Mouse (Mus musculus) heart, embryonic 10.5 days (tissue): ENCODE results near the gene Ftcd. TPM values are rescaled to one million over a fixed set of nuclear protein-coding genes. Genes with fewer than 3 reads are reported as not detected.

ENCODE experiments used
- DNase-seq: peaks from one replicate; pipeline ENCODE4 v3.0.0-alpha.2; 2017; ENCODE audit warnings: low spot score
- H3K27ac ChIP-seq: fragments of 300-500 bp; sonication (generic); 2 replicates; pipeline ENCODE4 v1.5.1; 2016; ENCODE audit warnings: mild to moderate bottlenecking
- H3K27me3 ChIP-seq: fragments of 300-500 bp; sonication (generic); 2 replicates; pipeline ENCODE4 v1.6.1; 2016; ENCODE audit warnings: mild to moderate bottlenecking; ENCODE audit not compliant: poor library complexity, insufficient read depth, severe bottlenecking
- H3K36me3 ChIP-seq: fragments of 300-500 bp; sonication (generic); 2 replicates; pipeline ENCODE4 v1.6.1; 2016; ENCODE audit warnings: mild to moderate bottlenecking, moderate library complexity
- H3K4me1 ChIP-seq: fragments of 300-500 bp; sonication (generic); 2 replicates; pipeline ENCODE4 v1.6.1; 2016; ENCODE audit warnings: mild to moderate bottlenecking
- H3K4me3 ChIP-seq: fragments of 300-500 bp; sonication (generic); 2 replicates; pipeline ENCODE4 v1.5.1; 2016; ENCODE audit warnings: mild to moderate bottlenecking, moderate library complexity
- H3K9me3 ChIP-seq: fragments of 300-500 bp; sonication (generic); 2 replicates; pipeline ENCODE4 v1.6.1; 2016; ENCODE audit warnings: mild to moderate bottlenecking, moderate library complexity
- WGBS: fragments of 180-500 bp; shearing (Covaris S2); methylation state at CpG from one replicate; pipeline ENCODE4 v1.1.7; 2016; 5-methylcytosine and 5-hydroxymethylcytosine counted together
- polyA plus RNA-seq: library from polyadenylated mRNA; unstranded; fragments of >200 nt; fragmentation: Nextera tagmentation; extraction: Ambion mirVana; gene quantifications from 2 replicates; pipeline ENCODE4 v1.2.1, GENCODE M21; 2016

The Ftcd gene
- polyA plus RNA-seq, 1 experiment from 2014 or later = 5.2 TPM

DNA sequence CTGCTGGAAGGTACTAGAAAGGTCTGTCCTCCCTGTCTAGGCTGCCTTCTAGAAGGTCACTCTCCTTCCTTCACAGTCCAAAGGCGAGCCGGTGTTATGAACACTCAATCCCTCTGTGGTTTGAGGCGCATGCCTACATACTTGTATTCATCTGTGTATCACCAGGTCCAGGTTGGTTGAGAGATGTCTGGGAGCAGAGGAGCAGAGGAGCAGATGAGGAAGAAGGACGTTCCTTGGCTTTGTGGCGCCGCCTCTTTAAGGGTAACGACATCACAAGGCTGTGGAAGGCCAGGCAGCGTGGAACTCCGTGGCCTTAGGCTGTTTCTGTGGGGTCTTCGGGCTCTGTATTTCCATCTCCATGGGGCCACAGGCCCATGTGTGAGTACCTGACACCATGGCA, 13.5 kb upstream of the Ftcd start, which contains the start of gene Spatc1l:
Spatc1l (plus strand) TSS at position 301 of the 400 bp plus-strand sequence.
- WGBS = 86% methylated on average over 10 of the region's 10 CpGs

DNA sequence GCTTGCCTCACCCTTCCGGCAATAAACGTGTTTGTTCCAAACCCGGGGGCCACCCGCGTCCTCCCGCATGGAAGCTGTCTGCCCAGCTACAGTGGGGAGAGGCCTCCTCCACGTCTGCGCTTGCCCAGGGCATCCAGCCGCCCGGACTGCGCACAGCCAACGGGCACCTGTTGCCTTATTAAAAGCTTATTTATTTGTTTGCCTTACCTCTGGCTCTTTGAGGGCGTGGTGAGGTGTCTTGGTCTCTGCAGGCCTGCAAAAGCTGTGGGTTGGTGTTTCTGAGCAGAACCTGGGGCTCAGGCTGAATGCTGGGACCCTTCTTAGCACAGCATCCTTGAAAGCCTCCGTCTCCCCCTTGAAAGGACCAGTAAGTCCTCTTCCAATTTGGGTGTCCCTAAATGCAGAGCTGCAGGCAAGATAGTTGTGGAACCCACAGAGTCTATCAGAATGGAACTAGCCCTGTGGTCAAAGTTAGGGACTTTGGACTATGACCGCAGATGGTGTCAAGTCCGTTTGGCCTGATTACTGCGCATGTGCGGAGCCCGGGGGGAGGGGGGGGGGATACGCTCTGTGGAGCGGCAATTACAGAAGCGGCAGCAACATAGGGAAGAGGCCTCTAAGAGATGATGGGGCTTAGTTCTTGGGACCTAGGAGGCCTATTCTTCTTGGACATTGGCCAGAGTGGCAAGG, 5.3 kb upstream of the Ftcd start:
- H3K27ac ChIP-seq = no peak overlapping the region
- DNase-seq = no peak
- no peaks in the 10 kb centered on the region for H3K9me3 ChIP-seq
- no peaks in the 10 kb centered on the region for H3K27me3 ChIP-seq
- H3K4me1 ChIP-seq = 0 out of 2 replicates have a peak, but pooled peaks cover 8% of the 10 kb centered on the region
- 0 out of 2 replicates have a peak, but pooled peaks cover 3% of the 10 kb centered on the region for H3K36me3 ChIP-seq
- WGBS = 89% methylated on average over 22 of the region's 22 CpGs
- no peak overlapping the region for H3K4me3 ChIP-seq

More for the DNA sequence above, 13.5 kb upstream of the Ftcd start, which contains the start of gene Spatc1l:
- H3K27ac ChIP-seq = no peak within 1 kb of the TSS
- no peaks in the 10 kb centered on the region for H3K4me1 ChIP-seq
- no peaks in the 10 kb centered on the region for H3K36me3 ChIP-seq
- no peaks in the 10 kb centered on the region for H3K27me3 ChIP-seq
- H3K4me3 ChIP-seq = no peak within 1 kb of the TSS
- no peak for DNase-seq
- no peaks in the 10 kb centered on the region for H3K9me3 ChIP-seq

DNA sequence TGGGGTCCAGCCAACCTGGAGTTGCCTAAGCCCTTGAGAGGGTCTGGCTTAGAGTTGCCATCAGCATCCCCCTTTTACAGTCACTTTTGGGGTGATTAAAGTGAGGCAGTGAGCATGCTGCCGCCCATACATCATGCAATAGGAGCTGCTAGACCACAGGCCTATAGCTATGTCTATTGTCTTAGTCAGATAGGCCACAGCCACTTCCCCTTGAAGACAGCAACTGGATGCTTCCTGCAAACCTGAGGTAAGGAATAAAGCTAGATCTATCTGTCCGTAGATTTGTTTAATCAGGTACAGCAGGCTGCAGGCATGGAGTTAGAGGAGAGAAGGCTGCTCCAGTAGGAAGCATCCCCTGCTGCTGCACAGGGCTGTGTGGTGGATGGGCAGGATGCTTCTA, 4.4 kb upstream of the Ftcd start:
- Histone ChIP-seq H3K9me3 (no peaks in the 10 kb centered on the region), H3K27ac (no peak overlapping the region), H3K36me3 (0 out of 2 replicates have a peak, but pooled peaks cover 3% of the 10 kb centered on the region), H3K4me3 (no peak overlapping the region), H3K27me3 (no peaks in the 10 kb centered on the region), H3K4me1 (0 out of 2 replicates have a peak, but pooled peaks cover 8% of the 10 kb centered on the region)
- DNase-seq = no peak
- 72% methylated on average over 2 of the region's 2 CpGs for WGBS

DNA sequence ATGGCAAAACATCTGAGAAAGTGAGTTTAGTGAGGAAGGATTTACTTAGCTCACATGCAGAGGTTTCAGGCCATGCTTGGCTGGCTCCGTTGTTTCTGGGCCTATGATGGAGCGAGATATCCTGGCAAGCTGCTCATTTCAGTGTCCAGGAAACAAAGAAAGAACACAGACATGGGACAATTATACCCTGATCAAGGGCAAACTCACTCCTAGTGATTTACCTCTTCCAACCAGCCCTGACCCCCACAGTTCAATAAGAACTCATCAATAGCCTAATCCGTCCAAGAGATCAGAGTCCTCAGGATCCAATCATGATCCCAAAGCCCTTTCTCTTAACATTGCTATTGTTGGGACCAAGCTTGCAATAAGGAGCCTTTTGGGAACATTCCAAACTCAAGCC, 3.3 kb upstream of the Ftcd start:
- Histone ChIP-seq H3K27ac (no peak overlapping the region), H3K4me1 (peaks cover 18% of the 10 kb centered on the region), H3K36me3 (0 out of 2 replicates have a peak, but pooled peaks cover 3% of the 10 kb centered on the region), H3K9me3 (no peaks in the 10 kb centered on the region), H3K27me3 (no peaks in the 10 kb centered on the region), H3K4me3 (no peak overlapping the region)
- no peak for DNase-seq
- 83% methylated on average over 3 of the region's 3 CpGs for WGBS

DNA sequence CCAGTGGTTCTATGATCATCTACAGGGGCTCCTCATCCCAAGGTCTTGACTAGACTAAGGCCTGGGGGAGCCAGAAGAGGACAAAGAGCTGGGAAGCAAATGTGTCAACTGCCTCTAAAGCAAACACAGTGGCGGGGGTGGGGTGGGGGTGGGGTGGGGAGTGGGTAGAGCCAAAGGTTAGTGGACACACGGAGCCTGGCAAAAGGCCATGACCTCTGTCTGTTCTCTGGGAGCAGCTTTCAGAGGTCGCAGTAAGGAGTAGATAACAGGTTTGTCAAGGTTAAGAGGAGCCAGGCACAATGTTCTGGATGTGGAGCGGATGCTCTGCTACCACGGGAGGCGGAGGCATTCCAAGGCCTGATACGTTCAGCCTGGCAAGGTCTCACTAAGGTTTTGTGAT, 1.5 kb downstream of the Ftcd start:
- Histone ChIP-seq H3K4me3 (no peak overlapping the region), H3K27ac (peak overlapping the region; percentile 60), H3K27me3 (no peaks in the 10 kb centered on the region), H3K36me3 (no peaks in the 10 kb centered on the region), H3K4me1 (peaks cover 17% of the 10 kb centered on the region), H3K9me3 (no peaks in the 10 kb centered on the region)
- 48% methylated on average over 7 of the region's 7 CpGs for WGBS
- DNase-seq = no peak

DNA sequence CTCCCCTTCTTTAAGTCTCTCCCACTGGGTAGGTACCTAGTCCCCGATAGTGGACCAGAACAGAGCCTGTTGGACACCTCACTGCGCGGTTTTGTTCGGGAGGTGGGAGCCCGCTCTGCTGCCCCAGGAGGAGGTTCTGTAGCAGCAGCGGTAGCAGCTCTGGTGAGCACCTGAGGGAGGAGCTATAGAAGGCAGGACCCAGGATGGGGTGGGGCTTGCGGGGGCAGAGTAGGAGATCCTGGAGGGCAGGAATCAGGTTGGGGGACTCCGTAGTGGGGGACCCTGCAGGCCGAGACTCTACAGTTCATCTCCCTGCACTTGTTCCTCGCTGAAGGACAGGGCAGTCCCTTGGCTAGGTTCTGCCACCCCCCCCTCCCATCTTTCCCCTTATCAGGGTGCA, 8.7 kb downstream of the Ftcd start:
- no peaks in the 10 kb centered on the region for H3K9me3 ChIP-seq
- peak overlapping the region; percentile 87 for H3K27ac ChIP-seq
- DNase-seq = no peak
- H3K27me3 ChIP-seq = no peaks in the 10 kb centered on the region
- peaks cover 43% of the 10 kb centered on the region for H3K4me1 ChIP-seq
- H3K36me3 ChIP-seq = no peaks in the 10 kb centered on the region
- H3K4me3 ChIP-seq = peak overlapping the region; percentile 47
- 14% methylated on average over 10 of the region's 10 CpGs for WGBS

DNA sequence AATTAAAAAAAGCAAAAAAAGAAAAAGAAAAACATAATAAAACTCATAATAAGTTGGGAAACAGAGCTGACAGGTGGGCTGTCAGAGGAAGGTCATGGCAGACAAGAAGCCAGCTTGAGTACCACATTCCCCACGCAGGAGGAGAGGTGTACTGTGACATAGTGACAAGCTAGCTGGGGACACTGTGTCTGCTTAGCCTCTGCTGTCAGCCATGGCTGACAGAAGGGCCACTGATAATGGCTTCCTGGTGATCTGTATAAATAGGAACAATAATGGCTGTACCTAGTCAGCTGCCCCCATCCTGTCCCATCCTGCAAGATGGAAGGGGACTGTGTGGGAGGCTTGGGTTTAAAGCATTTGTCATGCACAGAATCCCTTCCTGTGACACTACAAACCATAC, 10.7 kb downstream of the Ftcd start:
- Histone ChIP-seq H3K4me3 (no peak overlapping the region), H3K36me3 (no peaks in the 10 kb centered on the region), H3K4me1 (peaks cover 53% of the 10 kb centered on the region), H3K27ac (peak overlapping the region; percentile 86), H3K9me3 (no peaks in the 10 kb centered on the region), H3K27me3 (no peaks in the 10 kb centered on the region)
- 5% methylated on average over 1 of the region's 1 CpGs for WGBS
- peak; percentile 90 for DNase-seq

DNA sequence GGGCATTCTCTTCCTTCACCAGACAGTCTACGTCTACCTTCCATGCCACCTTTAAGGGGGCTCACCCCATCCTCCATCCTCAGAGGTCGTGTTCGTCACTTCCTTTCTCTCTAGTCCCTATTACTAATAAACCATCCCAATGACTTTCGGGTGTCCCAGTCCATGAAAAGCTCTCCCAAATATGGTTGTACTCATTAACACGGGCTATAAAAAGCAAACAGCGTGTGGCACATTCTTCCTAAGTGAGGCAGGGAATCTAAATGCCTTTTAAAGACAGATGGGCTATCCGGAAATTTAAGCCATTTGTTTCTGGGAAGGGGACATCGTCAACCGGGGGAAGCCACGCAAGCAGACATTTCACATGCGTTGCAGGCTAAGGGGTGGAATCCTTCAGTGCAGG, 14.7 kb downstream of the Ftcd start:
- Histone ChIP-seq H3K4me1 (peaks cover 35% of the 10 kb centered on the region), H3K9me3 (no peaks in the 10 kb centered on the region), H3K27me3 (no peaks in the 10 kb centered on the region), H3K36me3 (no peaks in the 10 kb centered on the region), H3K4me3 (no peak overlapping the region), H3K27ac (peak overlapping the region; percentile 82)
- WGBS = 67% methylated on average over 11 of the region's 11 CpGs
- no peak for DNase-seq

DNA sequence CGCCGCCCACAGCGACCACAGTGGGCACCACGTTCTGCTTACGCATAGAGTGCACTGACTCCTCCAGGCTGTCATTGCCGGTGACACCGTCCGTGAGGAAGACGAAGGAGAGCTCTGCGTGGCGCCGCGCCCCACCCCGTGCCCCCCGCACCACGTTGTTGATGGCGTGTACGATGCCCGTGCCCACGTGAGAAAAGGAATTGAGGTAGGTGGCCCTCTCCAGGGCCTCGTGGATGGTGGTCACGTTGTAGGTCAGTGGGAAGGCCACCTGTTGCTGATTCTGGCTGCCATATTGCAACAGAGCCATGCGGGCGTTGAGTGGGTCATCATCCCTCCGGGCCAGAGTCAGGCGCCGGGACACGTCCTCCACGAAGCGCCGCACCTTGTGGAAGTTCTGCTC, 20.9 kb downstream of the Ftcd start:
- H3K9me3 ChIP-seq = no peaks in the 10 kb centered on the region
- WGBS = 92% methylated on average over 31 of the region's 31 CpGs

DNA sequence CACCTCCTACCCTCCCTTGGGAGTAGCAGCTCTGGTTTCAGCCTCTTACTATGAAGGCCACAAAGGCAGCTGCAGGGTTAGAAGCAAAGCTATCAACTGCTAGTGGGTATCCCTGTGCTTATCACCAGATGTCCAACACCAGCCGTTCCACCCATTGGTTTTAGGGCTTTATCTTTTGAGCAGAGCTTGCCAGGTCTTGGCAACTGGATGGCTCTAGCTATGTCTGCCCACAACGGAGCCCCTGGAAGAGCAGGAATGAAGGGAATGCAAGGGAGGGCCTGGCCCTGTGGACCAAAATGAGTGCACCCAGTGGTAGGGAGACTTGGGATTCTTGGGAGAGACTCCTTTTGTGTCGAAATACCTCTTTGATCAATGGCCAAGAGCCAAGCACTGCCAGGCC, 27.2 kb downstream of the Ftcd start:
- Histone ChIP-seq H3K9me3 (no peaks in the 10 kb centered on the region), H3K4me1 (peaks cover 9% of the 10 kb centered on the region), H3K27ac (no peak overlapping the region), H3K4me3 (no peak overlapping the region), H3K36me3 (peaks cover 33% of the 10 kb centered on the region), H3K27me3 (peaks cover 4% of the 10 kb centered on the region; the same call in 1 of the 2 replicates)
- 51% methylated on average over 3 of the region's 3 CpGs for WGBS
- no peak for DNase-seq

More for the DNA sequence above, 20.9 kb downstream of the Ftcd start:
- H3K4me3 ChIP-seq = no peak overlapping the region
- H3K4me1 ChIP-seq = 0 out of 2 replicates have a peak, but pooled peaks cover 5% of the 10 kb centered on the region
- no peak overlapping the region for H3K27ac ChIP-seq
- no peaks in the 10 kb centered on the region for H3K36me3 ChIP-seq
- no peak for DNase-seq
- no peaks in the 10 kb centered on the region for H3K27me3 ChIP-seq

DNA sequence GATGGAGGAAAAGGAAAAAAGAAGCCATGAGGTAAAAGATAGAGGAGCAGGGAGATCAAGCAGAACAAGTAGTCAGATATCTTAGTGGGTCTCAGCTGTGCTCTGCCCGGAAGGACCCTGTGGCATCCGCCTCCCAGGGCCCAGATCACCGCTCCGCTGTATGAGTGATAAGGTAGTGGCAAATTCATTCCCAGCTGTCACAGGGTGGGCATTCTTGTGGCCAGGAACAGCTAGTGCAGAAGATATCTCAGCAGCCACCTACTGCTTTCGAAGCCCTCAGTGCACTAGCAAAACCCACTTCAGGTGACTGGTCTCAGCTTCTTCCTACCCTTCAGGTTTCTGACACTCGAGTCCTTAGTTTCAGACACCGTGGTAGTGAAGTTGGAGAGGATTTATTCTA, 37.0 kb downstream of the Ftcd start:
- Histone ChIP-seq H3K4me1 (peaks cover 11% of the 10 kb centered on the region; the same call in 1 of the 2 replicates), H3K36me3 (peaks cover 35% of the 10 kb centered on the region), H3K27me3 (peaks cover 2% of the 10 kb centered on the region; the same call in 1 of the 2 replicates), H3K27ac (no peak overlapping the region), H3K4me3 (no peak overlapping the region), H3K9me3 (no peaks in the 10 kb centered on the region)
- DNase-seq = no peak
- WGBS = 64% methylated on average over 7 of the region's 7 CpGs

DNA sequence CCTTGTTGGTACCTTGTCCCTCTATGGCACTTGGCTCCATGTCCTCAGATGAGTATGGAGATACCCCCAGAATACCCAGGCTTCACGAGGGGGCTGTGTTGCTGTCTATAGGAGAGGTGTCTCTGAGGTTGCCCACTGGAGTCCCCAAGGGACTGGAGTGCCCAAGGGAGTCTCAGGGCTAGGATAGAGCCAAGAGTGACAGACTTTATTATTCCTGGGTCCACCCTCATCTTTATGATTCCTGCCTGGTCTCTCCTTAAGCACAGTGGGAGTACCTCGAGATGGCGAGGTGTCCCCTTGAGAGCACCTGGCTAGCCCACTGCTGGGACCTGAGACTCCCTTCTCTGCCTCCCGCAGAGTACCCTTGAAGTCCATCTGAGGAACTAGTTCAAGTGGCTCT, 47.0 kb downstream of the Ftcd start:
- H3K27ac ChIP-seq = peak overlapping the region; percentile 85
- DNase-seq = no peak
- H3K4me1 ChIP-seq = peaks cover 16% of the 10 kb centered on the region
- H3K36me3 ChIP-seq = no peaks in the 10 kb centered on the region
- H3K27me3 ChIP-seq = 0 out of 2 replicates have a peak, but pooled peaks cover 3% of the 10 kb centered on the region
- peak overlapping the region; percentile 62 for H3K4me3 ChIP-seq
- 72% methylated on average over 4 of the region's 4 CpGs for WGBS
- no peaks in the 10 kb centered on the region for H3K9me3 ChIP-seq

DNA sequence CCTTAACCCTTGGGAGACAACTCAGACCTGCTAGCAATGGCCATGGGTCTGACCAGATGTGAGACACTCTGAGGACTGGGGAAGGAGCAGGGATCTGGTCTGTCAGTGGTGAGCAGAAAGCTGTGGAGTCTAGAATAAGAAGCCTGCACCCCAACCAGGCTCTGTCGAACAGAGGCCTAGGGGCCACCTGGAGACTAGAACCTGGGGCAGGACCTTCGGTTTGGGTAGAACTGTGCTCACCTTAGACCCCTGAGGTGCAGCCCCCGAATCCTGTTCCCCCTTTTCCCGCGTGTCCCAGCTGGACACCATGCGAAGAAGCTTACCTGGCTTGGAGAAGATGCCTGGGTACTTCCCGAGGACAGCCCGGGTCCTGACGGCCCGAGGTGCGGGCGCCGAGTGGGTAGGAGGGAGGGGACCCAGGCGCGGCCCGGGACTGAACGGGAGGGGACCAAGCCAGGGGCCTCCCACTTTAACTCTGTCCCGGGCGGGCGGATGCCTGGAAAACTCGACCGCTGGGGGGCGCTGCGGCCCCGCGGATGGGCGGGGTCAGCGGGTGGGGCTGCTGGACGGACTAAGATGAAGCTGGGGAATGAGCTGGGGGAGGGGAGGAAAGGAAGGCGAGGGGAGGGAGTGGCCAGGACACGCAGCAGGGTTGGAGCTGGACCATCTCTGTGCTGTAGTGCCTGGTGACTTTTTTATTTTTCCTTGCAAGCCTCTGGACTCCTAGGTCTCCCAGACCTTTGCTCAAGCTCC, 47.7 kb downstream of the Ftcd start, which contains the start of gene Col6a2:
Col6a2 (minus strand) TSS at position 703 of the 753 bp plus-strand sequence.
- peaks cover 16% of the 10 kb centered on the region for H3K4me1 ChIP-seq
- H3K4me3 ChIP-seq = peak within 1 kb of the TSS; percentile 62
- no peaks in the 10 kb centered on the region for H3K36me3 ChIP-seq
- peak; percentile 94 for DNase-seq
- WGBS = 4% methylated on average over 31 of the region's 31 CpGs
- H3K27ac ChIP-seq = peak within 1 kb of the TSS; percentile 85
- no peaks in the 10 kb centered on the region for H3K9me3 ChIP-seq
- 0 out of 2 replicates have a peak, but pooled peaks cover 3% of the 10 kb centered on the region for H3K27me3 ChIP-seq
